17 mouse cellular contexts compared by ENCODE assay signal in genomic region chr9:103147103-103147502, GRCm38 (mm10). TPM values are rescaled to one million over a fixed set of nuclear protein-coding genes. Genes with fewer than 3 reads are reported as not detected.
A peak's percentile ranks its signal among the peaks of the same experiment; 100 is the strongest.
DNase-seq lines count a peak whose midpoint lies in the region; ATAC-seq and TF ChIP-seq lines count a peak whose summit lies in the region.
"Had no signal": no experiment of that assay in that cellular context is flagged by ENCODE, and none has a peak within 500 bp of the region (broad histone marks: within the 10 kb centered on the region; RNA-seq: fewer than 3 reads in every experiment).

No protein-coding gene starts in this region.

- TF ChIP-seq CTCF in kidney, adult 2 months (conservative IDR thresholded peaks at IDR 0.05; ENCODE audit: insufficient read depth, insufficient read length, low read depth, low read length) = no peak

- H3K36me3 ChIP-seq in neural tube, embryonic 11.5 days (ENCODE audit: control insufficient read depth, insufficient read depth, low read length) = no peaks in the 10 kb centered on the region
- no peaks in the 10 kb centered on the region for H3K36me3 ChIP-seq in hindbrain, embryonic 11.5 days (ENCODE audit: control insufficient read depth, insufficient read depth, low read length)
- H3K36me3 ChIP-seq in midbrain, embryonic 12.5 days = peaks cover 25% of the 10 kb centered on the region
- peaks cover 13% of the 10 kb centered on the region; the same call in 1 of the 2 replicates for H3K36me3 ChIP-seq in neural tube, embryonic 15.5 days
- H3K36me3 ChIP-seq in kidney, adult 2 months (ENCODE audit: control insufficient read depth, insufficient read depth, low read length) = no peaks in the 10 kb centered on the region
- H3K36me3 ChIP-seq: limb, embryonic 15.5 days had no signal

- no peak for TF ChIP-seq POLR2A in kidney, adult 2 months (IDR thresholded peaks at IDR 0.05; ENCODE audit: low read depth, low read length)

- 58% methylated on average over 13 of the region's 13 CpGs for WGBS in neural tube, embryonic 11.5 days
- WGBS in hindbrain, embryonic 11.5 days = 57% methylated on average over 13 of the region's 13 CpGs
- WGBS in midbrain, embryonic 12.5 days = 51% methylated on average over 13 of the region's 13 CpGs
- WGBS in neural tube, embryonic 15.5 days = 17% methylated on average over 13 of the region's 13 CpGs
- 79% methylated on average over 13 of the region's 13 CpGs for WGBS in kidney, adult 2 months

- peaks cover 22% of the 10 kb centered on the region for H3K4me1 ChIP-seq in neural tube, embryonic 11.5 days (ENCODE audit: control insufficient read depth, insufficient read depth, low read length)
- H3K4me1 ChIP-seq in hindbrain, embryonic 11.5 days (replicated peaks; ENCODE audit: control insufficient read depth, insufficient read depth, low read length) = peaks cover 8% of the 10 kb centered on the region
- H3K4me1 ChIP-seq in midbrain, embryonic 12.5 days = peaks cover 49% of the 10 kb centered on the region
- H3K4me1 ChIP-seq in neural tube, embryonic 15.5 days = peaks cover 54% of the 10 kb centered on the region
- no peaks in the 10 kb centered on the region for H3K4me1 ChIP-seq in kidney, adult 2 months (ENCODE audit: control insufficient read depth, insufficient read depth, low read length)

- peak overlapping the region; percentile 69 for H3K27ac ChIP-seq in neural tube, embryonic 11.5 days (ENCODE audit: low read depth, low read length)
- peak overlapping the region; percentile 74 for H3K27ac ChIP-seq in hindbrain, embryonic 11.5 days (ENCODE audit: low read depth, low read length)
- H3K27ac ChIP-seq in midbrain, embryonic 12.5 days (replicated peaks) = peak overlapping the region; percentile 72
- peak overlapping the region; percentile 75 for H3K27ac ChIP-seq in neural tube, embryonic 15.5 days (replicated peaks)
- H3K27ac ChIP-seq in kidney, adult 2 months (ENCODE audit: insufficient read depth, low read depth, low read length) = no peak overlapping the region
- H3K27ac ChIP-seq: heart, embryonic 13.5 days; limb, embryonic 15.5 days had no signal

- DNase-seq in neural tube, embryonic 11.5 days (ENCODE audit: low spot score) = no peak
- no peak for DNase-seq in neural tube, embryonic 10.5 days (ENCODE audit: extremely low spot score, low spot score)
- no peak for DNase-seq in hindbrain, embryonic 11.5 days (ENCODE audit: low spot score)
- no peak for DNase-seq in right cerebral cortex, adult 18-20 months
- DNase-seq in kidney, adult 2 months = no peak
- DNase-seq: adrenal gland, adult 8-10 months; cerebellum, adult 18-20 months; kidney, adult 8-10 months; lung, adult 18-20 months; lung, postnatal 36 days; right cerebral cortex, postnatal 4 days; thymus, adult 2 months had no signal

- H3K4me2 ChIP-seq in neural tube, embryonic 11.5 days (ENCODE audit: low read depth) = no peak overlapping the region
- H3K4me2 ChIP-seq in hindbrain, embryonic 11.5 days (replicated peaks; ENCODE audit: low read depth, low read length) = no peak overlapping the region
- peak overlapping the region; percentile 25; the same call in 1 of the 2 replicates for H3K4me2 ChIP-seq in midbrain, embryonic 12.5 days (replicated peaks)
- H3K4me2 ChIP-seq in neural tube, embryonic 15.5 days = peak overlapping the region; percentile 17
- H3K4me2 ChIP-seq: heart, embryonic 13.5 days; limb, embryonic 15.5 days had no signal

- H3K9me3 ChIP-seq in neural tube, embryonic 11.5 days (ENCODE audit: control insufficient read depth, low read length) = no peaks in the 10 kb centered on the region
- no peaks in the 10 kb centered on the region for H3K9me3 ChIP-seq in hindbrain, embryonic 11.5 days (ENCODE audit: control insufficient read depth, low read length)
- H3K9me3 ChIP-seq in midbrain, embryonic 12.5 days = no peaks in the 10 kb centered on the region
- H3K9me3 ChIP-seq in neural tube, embryonic 15.5 days (replicated peaks) = no peaks in the 10 kb centered on the region
- H3K9me3 ChIP-seq: heart, embryonic 13.5 days; limb, embryonic 15.5 days had no signal

- H3K27me3 ChIP-seq in neural tube, embryonic 11.5 days (ENCODE audit: control insufficient read depth, insufficient read depth, low read length) = no peaks in the 10 kb centered on the region
- H3K27me3 ChIP-seq in hindbrain, embryonic 11.5 days (ENCODE audit: control insufficient read depth, insufficient read depth, low read length) = no peaks in the 10 kb centered on the region
- no peaks in the 10 kb centered on the region for H3K27me3 ChIP-seq in midbrain, embryonic 12.5 days
- no peaks in the 10 kb centered on the region for H3K27me3 ChIP-seq in neural tube, embryonic 15.5 days (replicated peaks)
- no peaks in the 10 kb centered on the region for H3K27me3 ChIP-seq in kidney, adult 2 months (replicated peaks; ENCODE audit: control insufficient read depth, insufficient read depth, low read length)
- H3K27me3 ChIP-seq: limb, embryonic 15.5 days had no signal

- 0 out of 2 replicates have a peak, but pooled peaks have one; percentile 51 for ATAC-seq in neural tube, embryonic 11.5 days (ENCODE audit: insufficient read depth, low FRiP score, low TSS enrichment)
- ATAC-seq in hindbrain, embryonic 11.5 days (ENCODE audit: low FRiP score) = peak; percentile 53
- no peak for ATAC-seq in midbrain, embryonic 12.5 days (ENCODE audit: low FRiP score, low read depth)
- peak; percentile 68 for ATAC-seq in neural tube, embryonic 15.5 days (ENCODE audit: low FRiP score)
- ATAC-seq in erythroblast, adult 5-6 weeks (replicated peaks; ENCODE audit: low FRiP score, poor library complexity, severe bottlenecking) = no peak

- H3K9ac ChIP-seq in neural tube, embryonic 11.5 days (ENCODE audit: low read length) = no peak overlapping the region
- H3K9ac ChIP-seq in hindbrain, embryonic 11.5 days (ENCODE audit: low read depth, low read length) = no peak overlapping the region
- no peak overlapping the region for H3K9ac ChIP-seq in midbrain, embryonic 12.5 days (replicated peaks)
- no peak overlapping the region for H3K9ac ChIP-seq in neural tube, embryonic 15.5 days (replicated peaks)
- H3K9ac ChIP-seq: heart, embryonic 13.5 days; limb, embryonic 15.5 days had no signal

- H3K4me3 ChIP-seq in neural tube, embryonic 11.5 days (ENCODE audit: low read depth, low read length) = no peak overlapping the region
- H3K4me3 ChIP-seq in hindbrain, embryonic 11.5 days (ENCODE audit: low read depth, low read length) = no peak overlapping the region
- no peak overlapping the region for H3K4me3 ChIP-seq in midbrain, embryonic 12.5 days
- no peak overlapping the region for H3K4me3 ChIP-seq in neural tube, embryonic 15.5 days (replicated peaks)
- H3K4me3 ChIP-seq in kidney, adult 2 months (ENCODE audit: insufficient read depth, low read depth, low read length) = no peak overlapping the region
- H3K4me3 ChIP-seq: heart, embryonic 13.5 days; limb, embryonic 15.5 days had no signal

RNA-seq across cellular contexts. Expression of gene Rab6b, which starts 35.5 kb away (rescaled TPM):
- polyA plus RNA-seq in neural tube, embryonic 11.5 days (2014; fragmentation: Nextera tagmentation; extraction: Ambion mirVana) = 18.1 and 22.5 TPM in 2 replicates
- 24.1 and 24.2 TPM in 2 replicates for polyA plus RNA-seq in hindbrain, embryonic 11.5 days (2014; fragmentation: Nextera tagmentation; extraction: Ambion mirVana)
- polyA plus RNA-seq in midbrain, embryonic 12.5 days (2016; fragmentation: Nextera tagmentation; extraction: Ambion mirVana) = 38.2 and 47.2 TPM in 2 replicates
- polyA plus RNA-seq in neural tube, embryonic 15.5 days (2015; fragmentation: Nextera tagmentation; extraction: Ambion mirVana) = 105 and 117 TPM in 2 replicates
- polyA plus RNA-seq in kidney, adult 2 months (2012; rRNA removed) = 2.7 and 3.8 TPM in 2 replicates
- 0.84 TPM in 1 of 2 replicates, not detected in the other for total RNA-seq in erythroblast, adult 5-6 weeks (2015; ENCODE audit: low replicate concordance)
- 0.09 TPM in 1 of 2 replicates, not detected in the other for total RNA-seq in erythroblast, adult 5-6 weeks (2017; ENCODE audit: low replicate concordance)

RNA-seq across cellular contexts. Expression of gene Srprb, which starts 54.8 kb away (rescaled TPM):
- polyA plus RNA-seq in neural tube, embryonic 11.5 days (2014; fragmentation: Nextera tagmentation; extraction: Ambion mirVana) = 64.5 and 71.8 TPM in 2 replicates
- polyA plus RNA-seq in hindbrain, embryonic 11.5 days (2014; fragmentation: Nextera tagmentation; extraction: Ambion mirVana) = 55.0 and 59.4 TPM in 2 replicates
- 55.2 and 55.5 TPM in 2 replicates for polyA plus RNA-seq in midbrain, embryonic 12.5 days (2016; fragmentation: Nextera tagmentation; extraction: Ambion mirVana)
- polyA plus RNA-seq in neural tube, embryonic 15.5 days (2015; fragmentation: Nextera tagmentation; extraction: Ambion mirVana) = 58.5 and 60.9 TPM in 2 replicates
- 35.4 and 44.4 TPM in 2 replicates for polyA plus RNA-seq in kidney, adult 2 months (2012; rRNA removed)
- 2.1 and 2.9 TPM in 2 replicates for total RNA-seq in erythroblast, adult 5-6 weeks (2015; ENCODE audit: low replicate concordance)
- total RNA-seq in erythroblast, adult 5-6 weeks (2017; ENCODE audit: low replicate concordance) = 1.9 and 3.3 TPM in 2 replicates

Comparison
In these comparisons a context has a peak if more than half of its experiments do, and no peak if none do; other contexts are left out.
1. H3K4me2 ChIP-seq: peak in midbrain, embryonic 12.5 days (single experiment) and neural tube, embryonic 15.5 days (single experiment); none in neural tube, embryonic 11.5 days (single experiment) and hindbrain, embryonic 11.5 days (single experiment).
2. ATAC-seq: peak in neural tube, embryonic 11.5 days (single experiment), hindbrain, embryonic 11.5 days (single experiment) and neural tube, embryonic 15.5 days (single experiment); none in midbrain, embryonic 12.5 days (single experiment) and erythroblast, adult 5-6 weeks (single experiment).